In genomic region chr6:124925173-124925793, GRCm38 (mm10) we compare ENCODE assay signal across 10 mouse cellular contexts. TPM values are rescaled to one million over a fixed set of nuclear protein-coding genes. Genes with fewer than 3 reads are reported as not detected.
DNase-seq lines count a peak whose midpoint lies in the region; ATAC-seq and TF ChIP-seq lines count a peak whose summit lies in the region.
"Had no signal": no experiment of that assay in that cellular context is flagged by ENCODE, and none has a peak within 500 bp of the region (broad histone marks: within the 10 kb centered on the region; RNA-seq: fewer than 3 reads in every experiment).

No protein-coding gene starts in this region.

- no peak overlapping the region for H3K4me2 ChIP-seq in forebrain, embryonic 11.5 days (ENCODE audit: low read depth, low read length, severe bottlenecking)
- no peak overlapping the region for H3K4me2 ChIP-seq in forebrain, embryonic 12.5 days
- H3K4me2 ChIP-seq in liver, embryonic 14.5 days (ENCODE audit: low read depth) = peak overlapping the region; percentile 41

- ATAC-seq in forebrain, embryonic 11.5 days (replicated peaks; ENCODE audit: low FRiP score) = no peak
- ATAC-seq in forebrain, embryonic 12.5 days (ENCODE audit: low FRiP score) = no peak
- no peak for ATAC-seq in liver, embryonic 14.5 days (ENCODE audit: insufficient read depth)
- ATAC-seq: forebrain, postnatal 0 days had no signal

- H3K36me3 ChIP-seq in forebrain, embryonic 11.5 days (ENCODE audit: control insufficient read depth, insufficient read depth, low read length) = no peaks in the 10 kb centered on the region
- H3K36me3 ChIP-seq in forebrain, embryonic 12.5 days (replicated peaks) = no peaks in the 10 kb centered on the region
- no peaks in the 10 kb centered on the region for H3K36me3 ChIP-seq in kidney, adult 2 months (ENCODE audit: control insufficient read depth, insufficient read depth, low read length)
- no peaks in the 10 kb centered on the region for H3K36me3 ChIP-seq in liver, embryonic 14.5 days (replicated peaks; ENCODE audit: control insufficient read depth, insufficient read depth, low read depth)

- TF ChIP-seq CTCF in kidney, adult 2 months (conservative IDR thresholded peaks at IDR 0.05; ENCODE audit: insufficient read depth, insufficient read length, low read depth, low read length) = peak; percentile 32
- TF ChIP-seq CTCF in liver, embryonic 14.5 days (IDR thresholded peaks at IDR 0.05; ENCODE audit: low read depth) = no peak
- TF ChIP-seq CTCF in layer of hippocampus, adult 2 months (conservative IDR thresholded peaks at IDR 0.05) = no peak

- peak; percentile 38 for DNase-seq in forebrain, embryonic 11.5 days (ENCODE audit: low spot score)
- DNase-seq in ES-CJ7 (ENCODE audit: low read depth, low spot score) = peak; percentile 53
- peak; percentile 57 for DNase-seq in kidney, adult 2 months
- DNase-seq in liver, embryonic 14.5 days (ENCODE audit: low read depth in 3 of 3, low spot score in 3 of 3) = no peak
- DNase-seq in layer of hippocampus, adult 2 months (ENCODE audit: low spot score in 2 of 2) = no peak
- no peak for DNase-seq in gastrocnemius, postnatal 4 days (ENCODE audit: low spot score in 2 of 2)
- no peak for DNase-seq in thymus, postnatal 14 days
- DNase-seq: cerebellum, adult 8-10 months; forebrain, postnatal 0 days had no signal

- peaks cover 13% of the 10 kb centered on the region for H3K4me1 ChIP-seq in forebrain, embryonic 11.5 days (replicated peaks; ENCODE audit: control insufficient read depth, insufficient read depth, low read length)
- H3K4me1 ChIP-seq in forebrain, embryonic 12.5 days = peaks cover 28% of the 10 kb centered on the region
- peaks cover 19% of the 10 kb centered on the region for H3K4me1 ChIP-seq in kidney, adult 2 months (ENCODE audit: control insufficient read depth, insufficient read depth, low read length)
- H3K4me1 ChIP-seq in liver, embryonic 14.5 days (replicated peaks; ENCODE audit: control insufficient read depth in 2 of 2, insufficient read depth in 2 of 2, low read length in 1 of 2) = peaks cover 2 to 19% of the 10 kb centered on the region in 2 experiments

- WGBS in forebrain, embryonic 11.5 days = 39% methylated on average over 12 of the region's 12 CpGs
- WGBS in forebrain, embryonic 12.5 days = 37% methylated on average over 12 of the region's 12 CpGs
- 27% methylated on average over 12 of the region's 12 CpGs for WGBS in kidney, adult 2 months
- 37% methylated on average over 12 of the region's 12 CpGs for WGBS in liver, embryonic 14.5 days (ENCODE audit: insufficient replicate concordance)

- H3K27me3 ChIP-seq in forebrain, embryonic 11.5 days (ENCODE audit: control insufficient read depth, insufficient read depth, low read length) = no peaks in the 10 kb centered on the region
- H3K27me3 ChIP-seq in forebrain, embryonic 12.5 days = no peaks in the 10 kb centered on the region; the same call in 1 of the 2 replicates
- no peaks in the 10 kb centered on the region for H3K27me3 ChIP-seq in kidney, adult 2 months (replicated peaks; ENCODE audit: control insufficient read depth, insufficient read depth, low read length)
- H3K27me3 ChIP-seq in liver, embryonic 14.5 days (ENCODE audit: control insufficient read depth, insufficient read depth, low read length) = peaks cover 6% of the 10 kb centered on the region

- no peak overlapping the region for H3K4me3 ChIP-seq in forebrain, embryonic 11.5 days (ENCODE audit: low read depth, low read length)
- H3K4me3 ChIP-seq in forebrain, embryonic 12.5 days (replicated peaks) = no peak overlapping the region
- H3K4me3 ChIP-seq in kidney, adult 2 months (ENCODE audit: insufficient read depth, low read depth, low read length) = no peak overlapping the region
- no peak overlapping the region for H3K4me3 ChIP-seq in liver, embryonic 14.5 days (ENCODE audit: insufficient read depth in 1 of 2, low read depth in 2 of 2, low read length in 2 of 2)
- no peak overlapping the region for H3K4me3 ChIP-seq in layer of hippocampus, adult 2 months

- TF ChIP-seq POLR2A in kidney, adult 2 months (IDR thresholded peaks at IDR 0.05; ENCODE audit: low read depth, low read length) = no peak

- H3K27ac ChIP-seq in forebrain, embryonic 11.5 days (ENCODE audit: low read depth, low read length) = no peak overlapping the region
- H3K27ac ChIP-seq in forebrain, embryonic 12.5 days = no peak overlapping the region
- no peak overlapping the region for H3K27ac ChIP-seq in kidney, adult 2 months (ENCODE audit: insufficient read depth, low read depth, low read length)
- peak overlapping the region; percentile 32 for H3K27ac ChIP-seq in liver, embryonic 14.5 days
- no peak overlapping the region for H3K27ac ChIP-seq in layer of hippocampus, adult 2 months

- TF ChIP-seq EP300 in liver, embryonic 14.5 days (IDR thresholded peaks at IDR 0.05; ENCODE audit: low read depth) = no peak

- H3K9me3 ChIP-seq in forebrain, embryonic 11.5 days (ENCODE audit: control insufficient read depth, low read length) = no peaks in the 10 kb centered on the region
- no peaks in the 10 kb centered on the region for H3K9me3 ChIP-seq in forebrain, embryonic 12.5 days
- H3K9me3 ChIP-seq in liver, embryonic 14.5 days (ENCODE audit: control insufficient read depth, low read length) = no peaks in the 10 kb centered on the region

- no peak overlapping the region for H3K9ac ChIP-seq in forebrain, embryonic 11.5 days (ENCODE audit: low read length)
- no peak overlapping the region for H3K9ac ChIP-seq in forebrain, embryonic 12.5 days
- H3K9ac ChIP-seq in liver, embryonic 14.5 days (replicated peaks) = no peak overlapping the region
- H3K9ac ChIP-seq: forebrain, postnatal 0 days had no signal

RNA-seq across cellular contexts. Expression of gene Ptms, which starts 5.4 kb away (rescaled TPM):
- polyA plus RNA-seq in forebrain, embryonic 11.5 days (2014; fragmentation: Nextera tagmentation; extraction: Ambion mirVana) = 369 and 455 TPM in 2 replicates
- 516 and 526 TPM in 2 replicates for polyA plus RNA-seq in forebrain, embryonic 12.5 days (2016; fragmentation: Nextera tagmentation; extraction: Ambion mirVana)
- 1,732 and 2,839 TPM in 2 replicates for polyA plus RNA-seq in kidney, adult 2 months (2012; rRNA removed)
- polyA plus RNA-seq in liver, embryonic 14.5 days (2012; rRNA removed) = 109 and 131 TPM in 2 replicates
- 29.7 and 39.7 TPM in 2 replicates for polyA plus RNA-seq in liver, embryonic 14.5 days (2014; fragmentation: Nextera tagmentation; extraction: Ambion mirVana)
- total RNA-seq in layer of hippocampus, adult 2 months (2021) = 1,000 to 10,000 TPM in 1 of 2 experiments, 100 to 1,000 TPM in 1; 991 to 1,057 TPM
- 100 to 1,000 TPM; 395 to 409 TPM for total RNA-seq in gastrocnemius, postnatal 4 days (2021)

RNA-seq across cellular contexts. Expression of gene Mlf2, which starts 5.9 kb away (rescaled TPM):
- 450 and 480 TPM in 2 replicates for polyA plus RNA-seq in forebrain, embryonic 11.5 days (2014; fragmentation: Nextera tagmentation; extraction: Ambion mirVana)
- polyA plus RNA-seq in forebrain, embryonic 12.5 days (2016; fragmentation: Nextera tagmentation; extraction: Ambion mirVana) = 445 and 449 TPM in 2 replicates
- polyA plus RNA-seq in kidney, adult 2 months (2012; rRNA removed) = 402 and 403 TPM in 2 replicates
- polyA plus RNA-seq in liver, embryonic 14.5 days (2012; rRNA removed) = 85.0 and 96.5 TPM in 2 replicates
- polyA plus RNA-seq in liver, embryonic 14.5 days (2014; fragmentation: Nextera tagmentation; extraction: Ambion mirVana) = 98.1 and 116 TPM in 2 replicates
- 100 to 1,000 TPM; 627 to 642 TPM for total RNA-seq in layer of hippocampus, adult 2 months (2021)
- 100 to 1,000 TPM; 236 to 238 TPM for total RNA-seq in gastrocnemius, postnatal 4 days (2021)

RNA-seq across cellular contexts. Expression of gene Lag3, which starts 13.8 kb away (rescaled TPM):
- 2.3 and 2.5 TPM in 2 replicates for polyA plus RNA-seq in forebrain, embryonic 11.5 days (2014; fragmentation: Nextera tagmentation; extraction: Ambion mirVana)
- polyA plus RNA-seq in forebrain, embryonic 12.5 days (2016; fragmentation: Nextera tagmentation; extraction: Ambion mirVana) = 2.0 and 3.0 TPM in 2 replicates
- 0.80 and 1.5 TPM in 2 replicates for polyA plus RNA-seq in kidney, adult 2 months (2012; rRNA removed)
- polyA plus RNA-seq in liver, embryonic 14.5 days (2012; rRNA removed) = 0.10 and 0.11 TPM in 2 replicates
- polyA plus RNA-seq in liver, embryonic 14.5 days (2014; fragmentation: Nextera tagmentation; extraction: Ambion mirVana) = 0.17 TPM in 1 of 2 replicates, not detected in the other
- total RNA-seq in layer of hippocampus, adult 2 months (2021) = 1 to 10 TPM; 1.3 to 1.7 TPM
- total RNA-seq in gastrocnemius, postnatal 4 days (2021) = 1 to 10 TPM; 1.1 to 1.2 TPM

RNA-seq across cellular contexts. Expression of gene Cd4, which starts 37.3 kb away (rescaled TPM):
- polyA plus RNA-seq in forebrain, embryonic 11.5 days (2014; fragmentation: Nextera tagmentation; extraction: Ambion mirVana) = not detected in 2 replicates
- 0.12 and 0.14 TPM in 2 replicates for polyA plus RNA-seq in forebrain, embryonic 12.5 days (2016; fragmentation: Nextera tagmentation; extraction: Ambion mirVana)
- polyA plus RNA-seq in kidney, adult 2 months (2012; rRNA removed) = 0.57 and 4.3 TPM in 2 replicates
- 0.07 and 0.10 TPM in 2 replicates for polyA plus RNA-seq in liver, embryonic 14.5 days (2012; rRNA removed)
- polyA plus RNA-seq in liver, embryonic 14.5 days (2014; fragmentation: Nextera tagmentation; extraction: Ambion mirVana) = 0.03 TPM in 1 of 2 replicates, not detected in the other
- total RNA-seq in layer of hippocampus, adult 2 months (2021) = under 1 TPM; 0.18 to 0.47 TPM
- 1 to 10 TPM; 1.4 to 1.7 TPM for total RNA-seq in gastrocnemius, postnatal 4 days (2021)

RNA-seq across cellular contexts. Expression of gene Cops7a, which starts 40.1 kb away (rescaled TPM):
- 111 and 122 TPM in 2 replicates for polyA plus RNA-seq in forebrain, embryonic 11.5 days (2014; fragmentation: Nextera tagmentation; extraction: Ambion mirVana)
- polyA plus RNA-seq in forebrain, embryonic 12.5 days (2016; fragmentation: Nextera tagmentation; extraction: Ambion mirVana) = 104 and 110 TPM in 2 replicates
- polyA plus RNA-seq in kidney, adult 2 months (2012; rRNA removed) = 268 and 276 TPM in 2 replicates
- 57.8 and 62.6 TPM in 2 replicates for polyA plus RNA-seq in liver, embryonic 14.5 days (2012; rRNA removed)
- polyA plus RNA-seq in liver, embryonic 14.5 days (2014; fragmentation: Nextera tagmentation; extraction: Ambion mirVana) = 51.5 and 52.6 TPM in 2 replicates
- 100 to 1,000 TPM; 136 to 151 TPM for total RNA-seq in layer of hippocampus, adult 2 months (2021)
- 10 to 100 TPM; 86.3 to 86.8 TPM for total RNA-seq in gastrocnemius, postnatal 4 days (2021)

Comparison
In these comparisons a context has a peak if more than half of its experiments do, and no peak if none do; other contexts are left out.
1. DNase-seq: peak in forebrain, embryonic 11.5 days (single experiment), ES-CJ7 (single experiment) and kidney, adult 2 months (single experiment); none in liver, embryonic 14.5 days (0 of 3), layer of hippocampus, adult 2 months (0 of 2), gastrocnemius, postnatal 4 days (0 of 2) and thymus, postnatal 14 days (single experiment).